Mouse (Mus musculus) forebrain, postnatal 0 days (tissue): ENCODE data around the gene Get4. TPM values are rescaled to one million over a fixed set of nuclear protein-coding genes. Genes with fewer than 3 reads are reported as not detected.

ENCODE experiments used
- ATAC-seq: fragments of 200-750 bp; cut with Nextera tagmentation; 2 replicates; pipeline ENCODE4 v1.8.0; 2017; ENCODE audit warnings: mild to moderate bottlenecking, moderate library complexity
- DNase-seq: peaks from one replicate; pipeline ENCODE4 v3.0.0-alpha.2; 2015
- H3K27ac ChIP-seq: fragments of 300-500 bp; sonication (generic); 2 replicates; pipeline ENCODE4 v1.5.1; 2014; ENCODE audit warnings: low read depth, mild to moderate bottlenecking, antibody characterized with exemption, low read length, moderate library complexity, mixed read lengths
- H3K27me3 ChIP-seq: fragments of 300-500 bp; sonication (generic); 2 replicates; pipeline ENCODE4 v1.6.1; 2014; ENCODE audit warnings: mild to moderate bottlenecking, low read length, mixed read lengths; ENCODE audit not compliant: insufficient read depth
- H3K36me3 ChIP-seq: fragments of 300-500 bp; sonication (generic); 2 replicates; pipeline ENCODE4 v1.6.1; 2014; ENCODE audit warnings: mild to moderate bottlenecking, moderate library complexity; ENCODE audit not compliant: insufficient read depth
- H3K4me1 ChIP-seq: fragments of 300-500 bp; sonication (generic); 2 replicates; pipeline ENCODE4 v1.6.1; 2014; ENCODE audit warnings: antibody characterized with exemption; ENCODE audit not compliant: insufficient read depth
- H3K4me2 ChIP-seq: fragments of 300-500 bp; sonication (generic); 2 replicates; pipeline ENCODE4 v1.6.1; 2014; ENCODE audit warnings: low read depth, mild to moderate bottlenecking, moderate library complexity
- H3K4me3 ChIP-seq: fragments of 300-500 bp; sonication (generic); 2 replicates; pipeline ENCODE4 v1.5.1; 2014; ENCODE audit warnings: low read depth, low read length, mixed read lengths
- H3K9ac ChIP-seq: fragments of 300-500 bp; sonication (generic); 2 replicates; pipeline ENCODE4 v1.6.1; 2014; ENCODE audit warnings: mild to moderate bottlenecking
- H3K9me3 ChIP-seq: fragments of 300-500 bp; sonication (generic); 2 replicates; pipeline ENCODE4 v1.6.1; 2016; ENCODE audit warnings: low read length
- CTCF ChIP-seq: sonication (generic); IDR thresholded peaks from 2 replicates; pipeline ENCODE4 v1.5.1; 2016; ENCODE audit warnings: antibody characterized with exemption, control low read depth, low read depth
- WGBS: fragments of 180-500 bp; shearing (Covaris S2); extraction: QIAGEN DNeasy Blood & Tissue Kit; methylation state at CpG from one replicate; pipeline ENCODE4 v1.1.7; 2014; 5-methylcytosine and 5-hydroxymethylcytosine counted together
- polyA plus RNA-seq: library from polyadenylated mRNA; unstranded; fragments of >200 nt; fragmentation: Nextera tagmentation; extraction: Ambion mirVana; gene quantifications from 2 replicates; pipeline ENCODE4 v1.2.1, GENCODE M21; 2015
- total RNA-seq: library from RNA; depleted of rRNA; stranded (reverse); fragments of >200 nt; gene quantifications from 2 replicates; pipeline ENCODE4 v1.2.3, GENCODE M21; 2014

Get4 gene
- total and polyA plus RNA-seq, 2 experiments from 2014 or later: 48.8 to 139 TPM

DNA sequence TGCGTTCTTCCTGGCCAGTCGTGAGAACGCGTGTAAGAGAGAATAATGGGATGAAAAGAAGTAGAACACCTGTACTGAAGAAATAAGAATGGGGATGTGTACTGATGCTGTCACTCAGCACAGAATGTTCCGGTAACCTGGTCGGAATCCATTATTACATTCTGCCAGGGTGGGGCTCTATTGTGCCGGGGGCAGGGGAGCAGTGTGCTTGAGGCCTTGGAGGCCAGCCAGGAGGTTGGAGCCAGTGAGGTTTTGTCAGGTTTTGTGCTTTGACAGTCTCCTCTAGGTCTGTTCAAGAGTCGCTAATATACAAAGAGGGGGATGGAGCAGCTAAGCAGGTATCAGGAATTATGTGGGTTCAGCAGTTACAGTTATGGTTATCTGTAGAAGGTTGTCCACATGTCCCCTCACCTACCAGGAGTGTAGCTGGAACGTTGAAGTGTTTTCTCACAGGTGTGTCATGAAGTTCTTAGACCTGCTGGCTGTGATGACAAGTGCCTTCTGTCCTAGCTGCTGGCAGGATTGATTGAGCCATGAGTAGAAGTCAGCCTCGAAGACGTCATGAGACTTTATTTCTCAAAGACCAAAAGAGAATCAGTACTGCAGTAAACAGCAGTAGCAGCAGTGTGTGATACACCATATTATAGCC, 40.3 kb upstream of the Get4 start:
- DNase-seq: no peak
- Histone ChIP-seq H3K4me3 (no peak overlapping the region), H3K27me3 (no peaks in the 10 kb centered on the region), H3K4me1 (no peaks in the 10 kb centered on the region), H3K9me3 (no peaks in the 10 kb centered on the region), H3K36me3 (peaks cover 29% of the 10 kb centered on the region), H3K4me2 (no peak overlapping the region), H3K27ac (no peak overlapping the region), H3K9ac (no peak overlapping the region)
- 80% methylated on average over 11 of the region's 11 CpGs for WGBS
- ATAC-seq: no peak
- no peak for TF ChIP-seq CTCF

DNA sequence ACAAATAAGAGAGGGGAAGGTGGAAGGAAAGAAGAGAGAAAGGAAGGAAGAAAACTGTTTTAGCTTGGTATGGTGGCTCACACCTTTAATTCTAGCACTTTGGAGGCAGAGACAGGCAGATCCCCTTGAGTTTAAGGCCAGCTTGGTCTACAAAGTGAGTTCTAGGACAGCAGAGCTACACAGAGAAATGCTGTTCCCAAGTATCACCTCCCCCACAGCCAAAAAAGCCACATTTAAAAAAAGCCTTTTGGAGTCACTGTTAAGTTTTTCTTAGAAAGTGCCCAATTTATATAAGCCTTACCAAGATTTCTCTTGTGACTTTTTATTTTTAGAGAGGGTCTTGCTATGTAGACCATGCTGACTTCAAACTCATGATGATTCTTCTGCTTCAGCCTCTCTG, 37.8 kb upstream of the Get4 start:
- Histone ChIP-seq H3K4me3 (no peak overlapping the region), H3K9me3 (no peaks in the 10 kb centered on the region), H3K27me3 (no peaks in the 10 kb centered on the region), H3K36me3 (peaks cover 31% of the 10 kb centered on the region), H3K27ac (no peak overlapping the region), H3K4me1 (no peaks in the 10 kb centered on the region), H3K4me2 (no peak overlapping the region), H3K9ac (no peak overlapping the region)
- DNase-seq (no peak), ATAC-seq (no peak)
- no peak for TF ChIP-seq CTCF

DNA sequence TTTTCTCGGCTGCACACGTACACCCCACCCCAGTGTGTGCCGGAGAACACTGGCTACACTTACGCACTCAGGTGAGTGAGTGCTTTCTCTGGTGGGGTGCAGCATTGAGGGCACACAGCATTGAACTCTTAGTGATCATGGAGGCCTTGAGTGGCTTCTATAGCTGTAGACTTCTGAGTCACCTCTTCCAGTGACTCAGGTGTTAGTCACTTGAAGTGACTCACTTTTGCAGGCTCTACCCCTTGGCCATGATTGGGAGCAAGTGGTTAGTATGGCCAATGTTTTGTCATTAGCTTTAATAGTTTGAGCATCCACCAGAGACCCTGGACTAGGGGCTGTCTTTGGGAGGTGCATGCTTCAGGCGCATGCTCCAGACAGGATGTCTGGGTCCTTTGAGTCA, 36.9 kb upstream of the Get4 start:
- Histone ChIP-seq H3K9ac (no peak overlapping the region), H3K4me3 (no peak overlapping the region), H3K4me1 (no peaks in the 10 kb centered on the region), H3K27ac (no peak overlapping the region), H3K27me3 (no peaks in the 10 kb centered on the region), H3K4me2 (no peak overlapping the region), H3K9me3 (no peaks in the 10 kb centered on the region), H3K36me3 (peaks cover 28% of the 10 kb centered on the region)
- 97% methylated on average over 5 of the region's 5 CpGs for WGBS
- TF ChIP-seq CTCF: no peak
- DNase-seq (no peak), ATAC-seq (no peak)

DNA sequence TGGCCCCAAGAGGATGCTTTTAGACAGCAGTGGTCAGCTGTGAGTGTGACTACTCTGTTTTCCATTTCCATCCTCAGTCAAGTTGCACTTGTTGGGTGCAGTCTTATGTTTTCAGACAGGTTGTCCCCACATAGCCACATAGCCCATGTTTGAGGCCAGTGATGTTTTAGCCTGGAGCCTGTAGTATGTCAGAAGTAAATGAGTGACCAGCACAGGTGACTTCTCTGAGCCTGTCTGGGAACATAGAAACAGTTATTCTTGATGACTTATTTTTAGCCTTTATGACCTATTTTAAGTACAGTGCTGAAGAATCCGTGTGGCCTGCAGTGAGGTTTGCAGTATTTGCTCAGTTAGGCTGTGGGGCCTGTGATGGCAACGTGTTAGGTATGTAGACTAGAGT, 36.0 kb upstream of the Get4 start:
- ATAC-seq (no peak), DNase-seq (no peak)
- Histone ChIP-seq H3K4me1 (no peaks in the 10 kb centered on the region), H3K36me3 (peaks cover 23% of the 10 kb centered on the region), H3K27me3 (no peaks in the 10 kb centered on the region), H3K9ac (no peak overlapping the region), H3K4me3 (no peak overlapping the region), H3K9me3 (no peaks in the 10 kb centered on the region), H3K4me2 (no peak overlapping the region), H3K27ac (no peak overlapping the region)
- TF ChIP-seq CTCF: no peak
- WGBS: 93% methylated on average over 2 of the region's 2 CpGs

DNA sequence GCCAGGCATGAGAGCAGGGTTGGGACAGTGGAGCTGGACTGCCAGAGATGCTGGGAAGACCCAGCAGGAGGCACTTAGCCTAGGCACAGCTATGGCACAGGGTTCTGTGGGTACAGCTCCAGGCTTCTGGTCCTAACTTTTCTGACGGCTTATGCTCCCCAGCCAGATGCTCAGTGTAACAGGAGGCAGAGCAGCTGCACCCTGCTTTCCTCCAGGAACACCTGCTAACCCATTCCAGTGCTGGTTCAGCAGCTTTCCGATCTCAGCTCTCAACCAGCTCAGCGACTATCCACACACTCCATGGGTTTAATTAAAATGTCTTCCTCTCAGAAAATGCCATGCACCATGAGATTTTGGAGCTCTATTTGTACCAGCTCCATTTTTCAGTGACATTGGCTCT, 35.4 kb upstream of the Get4 start:
- Histone ChIP-seq H3K4me1 (no peaks in the 10 kb centered on the region), H3K9me3 (no peaks in the 10 kb centered on the region), H3K9ac (no peak overlapping the region), H3K27ac (no peak overlapping the region), H3K36me3 (peaks cover 30% of the 10 kb centered on the region), H3K4me2 (no peak overlapping the region), H3K27me3 (no peaks in the 10 kb centered on the region), H3K4me3 (no peak overlapping the region)
- DNase-seq: no peak
- TF ChIP-seq CTCF: no peak
- 84% methylated on average over 3 of the region's 3 CpGs for WGBS
- no peak for ATAC-seq

DNA sequence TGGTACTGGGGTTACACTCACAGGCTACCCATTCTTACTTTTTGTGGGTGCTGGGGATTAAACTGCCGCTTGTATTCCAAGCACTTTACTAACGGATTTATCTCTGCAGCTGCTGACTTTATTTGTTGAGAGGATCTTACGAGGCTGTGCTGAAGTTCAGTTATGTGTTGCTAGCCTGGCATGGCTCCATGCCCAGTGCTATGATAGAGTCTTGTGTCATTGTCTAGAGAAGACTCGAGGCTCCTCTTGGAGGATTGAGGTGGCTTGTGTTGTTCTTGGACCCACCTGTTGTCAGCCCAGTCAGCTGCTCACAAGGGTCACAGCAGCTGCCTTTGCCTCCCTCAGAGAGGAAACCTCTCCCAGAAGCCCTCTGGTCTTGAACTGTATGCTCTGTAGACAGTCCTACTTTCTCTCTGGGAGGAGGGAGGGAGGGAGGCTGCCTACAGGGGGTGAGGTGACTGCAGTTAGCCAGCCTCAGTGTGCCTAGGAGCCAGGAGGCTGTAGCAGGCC, 32.1 kb upstream of the Get4 start:
- Histone ChIP-seq H3K36me3 (peaks cover 49% of the 10 kb centered on the region), H3K9me3 (no peaks in the 10 kb centered on the region), H3K4me2 (no peak overlapping the region), H3K9ac (no peak overlapping the region), H3K4me3 (no peak overlapping the region), H3K27ac (no peak overlapping the region), H3K27me3 (no peaks in the 10 kb centered on the region), H3K4me1 (no peaks in the 10 kb centered on the region)
- no peak for TF ChIP-seq CTCF
- 77% methylated on average over 4 of the region's 4 CpGs for WGBS
- ATAC-seq (no peak), DNase-seq (no peak)

DNA sequence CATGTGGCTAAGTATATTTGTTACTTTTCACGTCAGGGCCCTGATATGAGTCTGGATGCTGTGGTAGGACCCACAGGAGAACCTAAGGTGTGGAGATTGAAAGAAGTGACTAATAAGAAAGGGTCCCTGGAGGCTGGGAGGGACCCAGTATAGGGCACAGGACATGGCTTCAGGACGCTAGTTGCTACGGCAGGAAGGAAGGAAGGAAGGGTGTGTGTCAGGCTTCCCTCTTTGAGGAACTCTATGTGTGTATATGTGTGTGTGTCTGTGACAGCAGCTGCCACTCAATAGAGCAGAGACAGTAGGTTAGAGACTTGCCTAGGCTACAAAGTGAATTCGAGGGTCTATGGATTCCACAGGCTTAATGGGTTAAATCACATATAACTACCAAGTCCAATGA, 31.5 kb upstream of the Get4 start:
- 87% methylated on average over 4 of the region's 4 CpGs for WGBS
- Histone ChIP-seq H3K4me3 (no peak overlapping the region), H3K27ac (no peak overlapping the region), H3K4me1 (no peaks in the 10 kb centered on the region), H3K27me3 (no peaks in the 10 kb centered on the region), H3K36me3 (peaks cover 49% of the 10 kb centered on the region), H3K9ac (no peak overlapping the region), H3K4me2 (no peak overlapping the region), H3K9me3 (no peaks in the 10 kb centered on the region)
- DNase-seq (no peak), ATAC-seq (no peak)
- no peak for TF ChIP-seq CTCF
